ENCODE assay signal across 8 mouse cellular contexts in the genomic region with DNA sequence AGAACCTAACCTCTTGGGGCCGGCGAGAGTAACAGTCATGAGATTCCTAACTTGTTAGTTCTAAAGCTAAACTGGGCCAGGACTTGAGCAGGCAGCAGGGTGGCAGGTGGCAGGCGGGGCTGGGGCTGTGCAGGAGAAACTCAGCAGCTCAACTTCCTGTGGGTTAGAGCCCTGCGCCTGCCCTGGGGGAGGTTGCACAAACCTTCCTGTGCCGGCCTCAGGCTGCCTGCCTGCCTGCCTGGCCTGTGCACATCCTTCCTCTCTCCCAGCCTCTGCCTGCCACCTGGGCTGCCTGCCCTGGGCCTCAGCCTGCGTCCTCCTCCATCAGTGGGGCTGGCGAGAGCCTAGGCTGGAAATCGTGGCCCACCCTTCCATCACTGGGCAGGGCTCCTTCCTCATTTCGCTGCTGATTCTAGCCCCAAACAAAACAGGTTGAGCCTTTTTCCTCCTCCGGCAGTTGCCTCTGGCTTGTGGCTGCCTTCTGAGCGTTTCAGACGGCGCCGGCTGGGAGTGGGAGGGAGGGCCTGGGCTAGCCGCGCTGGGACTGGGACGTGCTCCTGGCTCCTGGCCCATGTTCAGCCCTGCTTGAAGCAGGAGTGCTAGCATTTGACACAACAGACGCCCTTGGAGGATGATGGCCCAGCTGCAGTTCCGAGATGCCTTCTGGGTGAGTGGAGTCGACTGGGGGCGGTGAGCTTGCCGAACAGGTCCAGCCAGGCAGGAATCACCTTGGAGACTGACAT. TPM values are rescaled to one million over a fixed set of nuclear protein-coding genes. Genes with fewer than 3 reads are reported as not detected.
DNase-seq lines count a peak whose midpoint lies in the region; ATAC-seq and TF ChIP-seq lines count a peak whose summit lies in the region.

A gene (plus strand): TSS at position 185 of the 743 bp plus-strand sequence.

- H3K4me1 ChIP-seq in forebrain, postnatal 0 days (ENCODE audit: insufficient read depth), result 0 out of 2 replicates have a peak, but pooled peaks cover 4% of the 10 kb centered on the region
- H3K4me1 ChIP-seq in lung, adult 2 months (ENCODE audit: control insufficient read depth, insufficient read depth, low read length), result no peaks in the 10 kb centered on the region
- H3K4me1 ChIP-seq in neural tube, embryonic 15.5 days, result peaks cover 12% of the 10 kb centered on the region

- peak; percentile 29 for DNase-seq in cerebellum, adult 11-12 months
- DNase-seq in forebrain, postnatal 0 days, result peak; percentile 70
- peak; percentile 63 for DNase-seq in heart, postnatal 25 days (ENCODE audit: low spot score)
- peak; percentile 63 to 77 for DNase-seq in layer of hippocampus, adult 18-20 months (ENCODE audit: low spot score in 2 of 2)
- peak; percentile 44 for DNase-seq in lung, adult 2 months
- peak; percentile 70 for DNase-seq in testis, postnatal 14 days (ENCODE audit: low spot score)

- no peaks in the 10 kb centered on the region for H3K36me3 ChIP-seq in forebrain, postnatal 0 days (ENCODE audit: insufficient read depth)
- no peaks in the 10 kb centered on the region for H3K36me3 ChIP-seq in neural tube, embryonic 15.5 days

- no peaks in the 10 kb centered on the region for H3K9me3 ChIP-seq in forebrain, postnatal 0 days (ENCODE audit: low read length)
- no peaks in the 10 kb centered on the region for H3K9me3 ChIP-seq in neural tube, embryonic 15.5 days (replicated peaks)

- H3K4me2 ChIP-seq in forebrain, postnatal 0 days (ENCODE audit: low read depth), result no peak within 1 kb of the TSS
- H3K4me2 ChIP-seq in neural tube, embryonic 15.5 days, result peak within 1 kb of the TSS; percentile 26

- H3K27ac ChIP-seq in forebrain, postnatal 0 days (ENCODE audit: low read depth, low read length), result no peak within 1 kb of the TSS
- H3K27ac ChIP-seq in neural tube, embryonic 15.5 days (replicated peaks), result no peak within 1 kb of the TSS

- peak; percentile 34; the same call in 1 of the 2 replicates for TF ChIP-seq POLR2A in lung, adult 2 months (IDR thresholded peaks at IDR 0.05; ENCODE audit: borderline replicate concordance, extremely low read depth, low read depth, low read length)

- intact Hi-C loops in heart, postnatal 25 days (cut with DNase I), result no loop called here

- 25% methylated on average over 22 of the region's 22 CpGs for WGBS in forebrain, postnatal 0 days
- 17% methylated on average over 22 of the region's 22 CpGs for WGBS in lung, adult 2 months
- WGBS in neural tube, embryonic 15.5 days, result 39% methylated on average over 22 of the region's 22 CpGs

- H3K9ac ChIP-seq in forebrain, postnatal 0 days, result peak within 1 kb of the TSS; percentile 39
- no peak within 1 kb of the TSS; the same call in 1 of the 2 replicates for H3K9ac ChIP-seq in neural tube, embryonic 15.5 days (replicated peaks)

- no peak within 1 kb of the TSS for H3K4me3 ChIP-seq in forebrain, postnatal 0 days (ENCODE audit: low read depth, low read length)
- peak within 1 kb of the TSS; percentile 53 for H3K4me3 ChIP-seq in lung, adult 2 months (replicated peaks; ENCODE audit: extremely low read depth, low read depth, low read length)
- H3K4me3 ChIP-seq in neural tube, embryonic 15.5 days (replicated peaks), result no peak within 1 kb of the TSS

- peak; percentile 95 for ATAC-seq in CD4-positive, CD25-positive, alpha-beta regulatory T cell, adult 4 months
- ATAC-seq in forebrain, postnatal 0 days, result peak; percentile 93
- peak; percentile 78 for ATAC-seq in neural tube, embryonic 15.5 days (ENCODE audit: low FRiP score)

- H3K27me3 ChIP-seq in forebrain, postnatal 0 days (ENCODE audit: insufficient read depth, low read length), result no peaks in the 10 kb centered on the region
- H3K27me3 ChIP-seq in neural tube, embryonic 15.5 days (replicated peaks), result no peaks in the 10 kb centered on the region

- TF ChIP-seq CTCF in forebrain, postnatal 0 days (IDR thresholded peaks at IDR 0.05; ENCODE audit: low read depth), result no peak
- TF ChIP-seq CTCF in lung, adult 2 months (IDR thresholded peaks at IDR 0.05; ENCODE audit: insufficient read depth, low read length), result no peak

RNA-seq across cellular contexts. Expression of the gene that starts here (rescaled TPM):
- polyA plus RNA-seq in CD4-positive, CD25-positive, alpha-beta regulatory T cell, adult 4 months (2017; shearing (Covaris generic)), result 10 to 100 TPM; 33.1 to 56.6 TPM
- total RNA-seq in forebrain, postnatal 0 days (2014; rRNA removed), result 1.5 and 3.0 TPM in 2 replicates
- 0.92 and 1.0 TPM in 2 replicates for polyA plus RNA-seq in forebrain, postnatal 0 days (2015; fragmentation: Nextera tagmentation; extraction: Ambion mirVana)
- total RNA-seq in heart, postnatal 25 days (2021), result 1 to 10 TPM in 1 of 2 experiments, under 1 TPM in 1; 0.83 to 1.8 TPM
- 1 to 10 TPM; 2.6 to 3.0 TPM for total RNA-seq in layer of hippocampus, adult 18-20 months (2021)
- 9.5 and 14.5 TPM in 2 replicates for polyA plus RNA-seq in lung, adult 2 months (2012; rRNA removed)
- 0.84 and 4.6 TPM in 2 replicates for polyA plus RNA-seq in neural tube, embryonic 15.5 days (2015; fragmentation: Nextera tagmentation; extraction: Ambion mirVana)
